Mouse (Mus musculus) frontal cortex, postnatal 36 days (tissue): ENCODE results near the gene Gm37240.
A peak's percentile ranks its signal among the peaks of the same experiment; 100 is the strongest.

Source experiments
- DNase-seq, 2 experiments: peaks; one replicate each; pipeline ENCODE4 v3.0.0; 2022; ENCODE audit warnings: low spot score in 2 of 2

Gene Gm37240

GRCm38 (mm10) chr3:85140488-85140887 lies 746.8 kb downstream of the Gm37240 start:
- DNase-seq = no peak

GRCm38 (mm10) chr3:85138407-85138806 lies 748.9 kb downstream of the Gm37240 start:
- DNase-seq = no peak

- peak in 1 of 2 experiments; percentile 65 for DNase-seq
These were observed 753.8 kb downstream of the Gm37240 start for GRCm38 (mm10) chr3:85133561-85133960.

GRCm38 (mm10) chr3:85131878-85132277 lies 755.4 kb downstream of the Gm37240 start:
- no peak for DNase-seq

GRCm38 (mm10) chr3:85128546-85128945 lies 758.8 kb downstream of the Gm37240 start:
- DNase-seq = no peak

GRCm38 (mm10) chr3:85126970-85127369 lies 760.3 kb downstream of the Gm37240 start:
- no peak for DNase-seq

- no peak for DNase-seq
These were observed 761.8 kb downstream of the Gm37240 start for GRCm38 (mm10) chr3:85125471-85125870.

- DNase-seq = no peak
These were observed 762.4 kb downstream of the Gm37240 start for GRCm38 (mm10) chr3:85124924-85125323.

- no peak for DNase-seq
These were observed 762.9 kb downstream of the Gm37240 start for GRCm38 (mm10) chr3:85124410-85124809.

GRCm38 (mm10) chr3:85117702-85118101 lies 769.6 kb downstream of the Gm37240 start:
- no peak for DNase-seq

- no peak for DNase-seq
These were observed 770.3 kb downstream of the Gm37240 start for GRCm38 (mm10) chr3:85117014-85117413.

GRCm38 (mm10) chr3:85115959-85116543 lies 771.3 kb downstream of the Gm37240 start:
- peak in 1 of 2 experiments; percentile 46 for DNase-seq

- no peak for DNase-seq
These were observed 773.8 kb downstream of the Gm37240 start for GRCm38 (mm10) chr3:85113565-85113964.

GRCm38 (mm10) chr3:85110762-85111161 lies 776.6 kb downstream of the Gm37240 start:
- peak; percentile 24 to 45 for DNase-seq

- DNase-seq = no peak
These were observed 778.1 kb downstream of the Gm37240 start for GRCm38 (mm10) chr3:85109221-85109620.

GRCm38 (mm10) chr3:85108396-85108795 lies 778.9 kb downstream of the Gm37240 start:
- DNase-seq = no peak

GRCm38 (mm10) chr3:85106956-85107355 lies 780.4 kb downstream of the Gm37240 start:
- DNase-seq = no peak

GRCm38 (mm10) chr3:85104301-85104700 lies 783.0 kb downstream of the Gm37240 start:
- DNase-seq = no peak

GRCm38 (mm10) chr3:85080882-85081558 lies 806.3 kb downstream of the Gm37240 start:
- no peak for DNase-seq

GRCm38 (mm10) chr3:85064113-85064512 lies 823.2 kb downstream of the Gm37240 start:
- no peak for DNase-seq

GRCm38 (mm10) chr3:85060153-85060552 lies 827.2 kb downstream of the Gm37240 start:
- DNase-seq = no peak

GRCm38 (mm10) chr3:85057245-85057644 lies 830.1 kb downstream of the Gm37240 start:
- no peak for DNase-seq

GRCm38 (mm10) chr3:85053526-85053925 lies 833.8 kb downstream of the Gm37240 start:
- DNase-seq = no peak

- DNase-seq = no peak
These were observed 835.1 kb downstream of the Gm37240 start for GRCm38 (mm10) chr3:85052196-85052595.
